Mouse (Mus musculus) testis, adult 2 months (tissue): ENCODE results near the gene Ddx1. TPM values are rescaled to one million over a fixed set of nuclear protein-coding genes. Genes with fewer than 3 reads are reported as not detected.

Experiments used
- H3K27ac ChIP-seq: fragments of 200-500 bp; 2 replicates; pipeline ENCODE4 v1.5.1; 2012; ENCODE audit warnings: low read depth, low read length; ENCODE audit not compliant: control insufficient read depth, insufficient read depth
- H3K27me3 ChIP-seq: fragments of 200-500 bp; 2 replicates; pipeline ENCODE4 v1.6.1; 2012; ENCODE audit warnings: mild to moderate bottlenecking, low read length, moderate library complexity; ENCODE audit not compliant: control insufficient read depth, insufficient read depth
- H3K36me3 ChIP-seq: fragments of 200-500 bp; 2 replicates; pipeline ENCODE4 v1.6.1; 2012; ENCODE audit warnings: mild to moderate bottlenecking, low read length; ENCODE audit not compliant: control insufficient read depth, insufficient read depth
- H3K4me1 ChIP-seq: fragments of 200-500 bp; 2 replicates; pipeline ENCODE4 v1.6.1; 2012; ENCODE audit warnings: low read length; ENCODE audit not compliant: control insufficient read depth, insufficient read depth
- H3K4me3 ChIP-seq: fragments of 200-500 bp; 2 replicates; pipeline ENCODE4 v1.5.1; 2012; ENCODE audit warnings: low read depth, mild to moderate bottlenecking, low read length, moderate library complexity, mixed read lengths; ENCODE audit not compliant: control insufficient read depth
- CTCF ChIP-seq: fragments of 200-500 bp; IDR thresholded peaks from 2 replicates; pipeline ENCODE4 v1.5.1; 2012; ENCODE audit warnings: low read depth, mild to moderate bottlenecking, inconsistent platforms, low read length, moderate library complexity; ENCODE audit not compliant: control insufficient read depth, insufficient read depth, insufficient replicate concordance
- POLR2A ChIP-seq: fragments of 200-500 bp; IDR thresholded peaks from 2 replicates; pipeline ENCODE4 v1.6.1; 2012; ENCODE audit warnings: low read depth, mild to moderate bottlenecking, inconsistent platforms, low read length, moderate library complexity; ENCODE audit not compliant: control insufficient read depth
- polyA plus RNA-seq: library from polyadenylated mRNA; depleted of rRNA; stranded (reverse); fragments of >200 nt; gene quantifications from 2 replicates; pipeline ENCODE4 v1.2.3, GENCODE M21; 2012

Ddx1 gene
- polyA plus RNA-seq, 1 experiment: 39.6 TPM

GRCm38 (mm10) chr12:13202322-13202721 lies 46.7 kb downstream of the Ddx1 start:
- H3K27ac ChIP-seq: no peak overlapping the region
- no peak for TF ChIP-seq POLR2A
- no peak for TF ChIP-seq CTCF
- H3K4me3 ChIP-seq: no peak overlapping the region
- H3K36me3 ChIP-seq: no peaks in the 10 kb centered on the region
- H3K4me1 ChIP-seq: no peaks in the 10 kb centered on the region
- no peaks in the 10 kb centered on the region for H3K27me3 ChIP-seq

- no peaks in the 10 kb centered on the region for H3K36me3 ChIP-seq
- no peaks in the 10 kb centered on the region for H3K4me1 ChIP-seq
- TF ChIP-seq CTCF: no peak
- no peak for TF ChIP-seq POLR2A
- H3K27ac ChIP-seq: no peak overlapping the region
- H3K4me3 ChIP-seq: no peak overlapping the region
- H3K27me3 ChIP-seq: no peaks in the 10 kb centered on the region
Measured at GRCm38 (mm10) chr12:13200576-13200975, 48.4 kb downstream of the Ddx1 start.

GRCm38 (mm10) chr12:13199338-13200301 lies 49.4 kb downstream of the Ddx1 start:
- H3K27ac ChIP-seq: no peak overlapping the region
- H3K4me3 ChIP-seq: no peak overlapping the region
- no peaks in the 10 kb centered on the region for H3K27me3 ChIP-seq
- no peak for TF ChIP-seq CTCF
- TF ChIP-seq POLR2A: no peak
- no peaks in the 10 kb centered on the region for H3K4me1 ChIP-seq
- no peaks in the 10 kb centered on the region for H3K36me3 ChIP-seq

- no peaks in the 10 kb centered on the region for H3K36me3 ChIP-seq
- H3K4me3 ChIP-seq: no peak overlapping the region
- H3K27ac ChIP-seq: no peak overlapping the region
- no peaks in the 10 kb centered on the region for H3K27me3 ChIP-seq
- no peak for TF ChIP-seq POLR2A
- no peak for TF ChIP-seq CTCF
- no peaks in the 10 kb centered on the region for H3K4me1 ChIP-seq
Measured at GRCm38 (mm10) chr12:13198157-13198556, 50.9 kb downstream of the Ddx1 start.

- no peak overlapping the region for H3K27ac ChIP-seq
- H3K4me3 ChIP-seq: no peak overlapping the region
- no peaks in the 10 kb centered on the region for H3K4me1 ChIP-seq
- H3K36me3 ChIP-seq: no peaks in the 10 kb centered on the region
- H3K27me3 ChIP-seq: no peaks in the 10 kb centered on the region
- no peak for TF ChIP-seq POLR2A
- no peak for TF ChIP-seq CTCF
Measured at GRCm38 (mm10) chr12:13196146-13196545, 52.9 kb downstream of the Ddx1 start.

- Histone ChIP-seq H3K27me3 (no peaks in the 10 kb centered on the region), H3K36me3 (no peaks in the 10 kb centered on the region), H3K27ac (no peak overlapping the region), H3K4me3 (no peak overlapping the region), H3K4me1 (no peaks in the 10 kb centered on the region)
- TF ChIP-seq CTCF (no peak), POLR2A (no peak)
Measured at GRCm38 (mm10) chr12:13195506-13195905, 53.5 kb downstream of the Ddx1 start.

- H3K4me3 ChIP-seq: no peak overlapping the region
- no peaks in the 10 kb centered on the region for H3K36me3 ChIP-seq
- no peak for TF ChIP-seq POLR2A
- TF ChIP-seq CTCF: no peak
- no peak overlapping the region for H3K27ac ChIP-seq
- H3K27me3 ChIP-seq: no peaks in the 10 kb centered on the region
- H3K4me1 ChIP-seq: no peaks in the 10 kb centered on the region
Measured at GRCm38 (mm10) chr12:13188059-13188700, 60.8 kb downstream of the Ddx1 start.
